Mouse (Mus musculus) common myeloid progenitor, adult 5-6 weeks (primary cell): ENCODE measurements around the gene Dip2b. TPM values are rescaled to one million over a fixed set of nuclear protein-coding genes. Genes with fewer than 3 reads are reported as not detected.

Experiments
- ATAC-seq: replicated peaks from 2 replicates; pipeline ENCODE4 v1.8.0; 2016; ENCODE audit warnings: low read depth, mild to moderate bottlenecking, moderate TSS enrichment, inconsistent platforms; ENCODE audit not compliant: poor library complexity, severe bottlenecking
- total RNA-seq: library from RNA; stranded (forward); fragments of 200-1000, 187-1606 nt; gene quantifications from 2 replicates; pipeline ENCODE4 v1.2.3, GENCODE M21; 2017

Dip2b gene
- total RNA-seq, 1 experiment from 2014 or later: 14.9 TPM

DNA sequence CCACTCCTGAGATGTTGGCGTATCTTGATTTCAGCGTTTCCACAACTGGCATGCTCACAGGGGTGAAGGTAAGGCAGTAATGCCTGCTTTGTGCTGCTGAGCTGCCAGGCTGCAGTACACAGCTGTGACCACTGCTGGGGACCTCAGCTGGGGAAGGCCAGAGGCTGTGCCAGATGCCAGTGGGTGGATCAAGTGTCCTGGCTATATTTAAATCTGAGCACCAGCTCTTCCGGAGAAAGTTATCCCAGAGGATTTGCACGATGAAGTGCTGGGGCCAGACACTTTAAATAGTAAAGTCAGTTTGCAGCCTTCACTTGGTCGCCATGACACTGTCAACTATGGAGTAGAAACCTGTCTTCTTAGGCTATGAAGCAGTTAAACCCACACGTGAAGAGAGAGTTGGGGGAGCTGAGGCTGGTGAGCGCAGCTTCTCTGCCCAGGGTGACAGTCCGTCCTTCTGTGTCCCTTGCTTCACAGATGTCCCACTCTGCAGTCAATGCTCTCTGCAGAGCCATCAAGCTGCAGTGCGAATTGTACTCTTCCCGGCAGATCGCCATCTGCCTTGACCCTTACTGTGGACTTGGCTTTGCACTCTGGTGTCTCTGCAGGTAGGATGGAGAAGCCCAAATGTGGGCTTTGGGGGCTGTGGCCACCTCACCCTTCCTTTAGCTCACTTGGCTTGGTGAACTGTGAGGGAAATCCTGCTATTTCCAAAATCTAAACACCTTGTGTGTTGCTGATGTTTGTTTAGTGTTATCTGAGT is 160.7 kb downstream of the Dip2b start:
- ATAC-seq: no peak

DNA sequence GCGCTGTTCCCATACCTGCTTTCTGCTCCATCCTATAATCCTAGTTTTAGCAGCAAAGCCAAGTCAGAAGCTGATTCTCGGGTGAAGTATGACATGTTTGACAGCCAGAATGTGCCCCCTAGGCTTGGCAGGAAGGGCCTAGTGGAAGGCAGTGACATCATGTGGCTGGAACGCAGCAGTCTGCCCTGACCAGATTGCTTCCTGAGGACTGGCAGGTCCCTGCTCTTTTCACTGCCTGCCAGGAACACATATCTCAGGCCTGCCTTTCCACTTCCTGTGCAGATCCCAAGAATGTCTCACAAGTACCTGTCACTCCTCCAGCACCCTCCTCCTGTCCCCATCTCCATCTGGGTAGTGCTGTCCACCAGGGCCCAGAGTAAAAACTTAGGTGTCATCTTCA is 161.3 kb downstream of the Dip2b start:
- no peak for ATAC-seq

DNA sequence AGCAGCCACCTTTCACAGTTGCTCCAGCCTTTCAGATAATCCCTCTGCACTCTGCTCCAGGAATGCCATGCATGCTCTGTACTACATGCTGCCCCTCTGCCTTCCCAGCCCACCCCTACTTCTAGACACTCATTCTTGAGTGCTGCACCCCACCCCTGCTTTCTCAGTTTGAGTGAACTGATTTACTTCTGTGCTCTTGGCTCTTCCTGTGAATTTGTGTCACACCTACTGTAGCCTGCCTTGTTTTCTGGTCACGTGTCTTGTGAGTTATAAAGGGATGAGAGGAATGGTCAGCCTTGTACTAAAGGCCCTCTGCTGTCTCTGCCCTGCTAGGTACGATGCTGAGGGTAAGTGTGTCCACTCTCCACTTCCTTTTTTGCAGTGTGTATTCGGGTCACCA is 163.3 kb downstream of the Dip2b start:
- ATAC-seq: no peak

DNA sequence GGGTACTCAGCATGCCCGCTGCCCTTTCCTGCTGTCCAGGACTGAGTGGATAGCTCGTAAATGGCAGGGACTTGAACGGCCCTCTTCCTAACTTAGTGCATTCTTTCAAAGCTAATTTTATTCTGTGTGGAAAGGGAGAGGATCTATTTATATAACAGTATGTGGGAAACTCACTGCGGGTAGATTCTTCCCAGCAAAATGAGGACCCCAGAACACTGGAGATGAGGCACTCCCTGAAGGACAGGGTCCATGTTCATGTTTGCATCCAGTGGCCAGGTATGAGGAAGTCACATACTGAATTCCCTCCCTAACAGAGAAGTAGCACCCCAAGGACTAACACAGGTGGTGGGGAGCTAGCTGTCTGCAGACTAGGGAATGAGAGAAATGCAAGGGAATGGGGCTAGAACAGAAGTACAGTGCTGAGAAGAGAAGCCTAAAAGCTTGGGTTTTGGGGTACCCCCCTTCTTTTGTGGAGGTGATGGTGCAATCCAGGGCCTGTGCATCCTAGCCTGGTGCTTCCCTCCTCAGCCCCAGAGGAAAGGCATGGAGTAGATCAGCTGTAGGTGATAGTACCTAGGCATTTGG is 164.1 kb downstream of the Dip2b start:
- ATAC-seq: no peak

DNA sequence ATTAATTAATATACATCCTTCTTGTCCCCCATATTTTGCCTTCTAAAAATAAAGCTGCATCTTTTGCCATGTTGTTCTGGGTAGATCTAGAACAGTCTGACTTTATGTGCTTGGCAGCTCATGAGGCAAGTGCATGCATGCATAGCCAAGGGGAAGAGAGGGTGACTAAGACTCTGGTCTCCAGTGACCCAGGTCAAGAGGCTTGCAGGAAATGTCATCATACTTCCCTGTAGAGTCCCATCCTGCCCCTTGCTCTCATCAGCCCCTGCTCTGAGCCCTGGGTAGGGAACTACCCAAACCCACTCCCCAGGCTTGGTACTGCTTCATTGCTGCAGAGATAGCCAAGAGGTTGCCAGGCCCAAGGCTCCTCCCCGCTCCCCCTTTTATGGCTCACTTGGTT is 166.1 kb downstream of the Dip2b start:
- ATAC-seq: no peak

DNA sequence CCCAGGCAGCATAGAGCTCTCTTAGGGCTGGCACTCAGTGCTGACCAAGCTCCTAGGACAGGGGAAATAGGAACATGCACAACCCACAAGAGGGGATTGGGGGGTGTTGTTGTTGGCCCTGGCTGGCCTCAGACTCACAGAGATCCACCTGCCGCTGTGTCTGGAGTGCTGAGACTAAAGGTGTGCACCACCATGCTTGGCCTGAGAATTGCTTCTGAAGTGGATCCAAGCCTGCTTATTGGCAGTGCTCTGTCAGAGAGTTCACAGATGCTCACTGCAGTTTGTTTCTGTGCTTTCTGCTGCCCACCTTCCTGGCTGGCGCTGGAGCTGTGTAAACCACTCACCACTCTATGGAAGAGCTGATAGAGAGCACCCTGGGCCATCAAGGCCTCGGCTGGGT is 171.5 kb downstream of the Dip2b start:
- ATAC-seq: no peak

DNA sequence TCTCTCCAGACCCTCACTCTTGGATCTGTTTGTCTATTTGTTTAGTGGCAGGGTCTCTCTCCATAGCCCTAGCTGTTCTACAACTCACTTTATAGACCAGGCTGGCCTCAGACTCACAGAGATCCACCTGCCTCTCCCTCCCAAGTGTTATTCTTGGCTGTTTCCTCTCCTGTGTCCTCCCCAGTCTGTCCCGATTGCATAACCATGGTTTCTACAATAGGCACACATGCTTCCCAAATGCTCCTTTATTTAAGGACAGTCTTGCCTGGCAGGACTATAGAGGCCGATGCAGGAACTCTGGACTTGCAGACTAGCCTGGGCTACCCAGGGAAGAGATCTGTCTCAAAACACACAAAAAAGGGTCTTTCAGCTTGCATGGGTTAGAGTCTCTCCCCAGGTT is 174.9 kb downstream of the Dip2b start:
- ATAC-seq: no peak

DNA sequence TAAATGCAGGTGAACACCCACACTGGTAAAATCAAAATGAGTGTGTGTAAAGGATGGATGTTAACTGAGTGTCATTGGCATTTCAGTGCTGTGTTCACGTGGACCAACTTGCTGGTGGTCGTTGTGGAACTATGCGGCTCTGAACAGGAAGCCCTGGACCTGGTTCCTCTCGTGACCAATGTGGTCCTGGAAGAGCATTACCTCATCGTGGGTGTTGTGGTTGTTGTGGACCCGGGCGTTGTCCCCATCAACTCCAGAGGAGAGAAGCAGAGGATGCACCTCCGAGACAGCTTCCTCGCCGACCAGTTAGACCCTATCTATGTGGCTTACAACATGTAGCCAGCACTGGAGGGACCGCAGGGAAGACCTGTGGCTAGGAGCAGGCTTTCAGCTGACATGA is 176.6 kb downstream of the Dip2b start:
- ATAC-seq: 0 out of 2 replicates have a peak, but pooled peaks have one; percentile 25

DNA sequence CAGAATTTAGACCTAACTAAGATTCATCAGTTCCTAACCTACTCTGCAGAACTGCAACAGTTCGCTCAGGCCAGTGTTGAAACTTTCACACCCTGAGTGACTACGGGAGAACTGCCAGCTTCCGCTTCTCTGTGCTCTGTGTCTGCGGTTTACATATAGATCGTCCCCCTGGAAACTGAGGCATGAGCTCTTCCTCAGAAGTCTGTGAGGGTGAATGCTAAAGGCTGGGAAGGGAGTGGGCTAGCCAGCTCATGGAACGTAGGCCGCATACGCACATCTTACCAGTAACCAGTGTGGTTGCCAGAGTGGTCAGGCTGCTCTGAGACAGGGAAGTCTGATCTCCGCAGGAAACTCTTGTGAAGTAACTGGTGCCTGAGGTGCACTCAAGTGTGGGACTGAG is 177.7 kb downstream of the Dip2b start:
- ATAC-seq: peak; percentile 45

DNA sequence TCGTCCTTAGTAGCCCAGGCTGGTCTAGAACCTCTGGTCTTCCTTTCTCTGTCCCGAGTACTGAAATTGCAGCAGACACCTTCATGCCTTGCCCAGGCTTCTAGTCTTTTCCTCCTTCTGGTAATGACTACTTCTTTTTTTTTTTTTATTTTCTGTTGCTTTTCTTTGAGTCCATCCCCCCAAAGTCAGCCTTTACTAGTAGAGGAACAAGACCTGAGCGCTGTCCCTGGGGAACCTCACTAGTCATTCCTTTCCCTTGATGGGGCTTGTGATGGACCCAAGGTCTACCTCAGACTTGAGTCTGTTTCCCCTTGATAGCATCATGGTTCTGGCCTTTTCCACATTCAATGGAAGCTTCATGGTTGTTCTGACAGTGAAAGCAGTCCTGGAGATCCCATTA is 179.6 kb downstream of the Dip2b start:
- no peak for ATAC-seq

DNA sequence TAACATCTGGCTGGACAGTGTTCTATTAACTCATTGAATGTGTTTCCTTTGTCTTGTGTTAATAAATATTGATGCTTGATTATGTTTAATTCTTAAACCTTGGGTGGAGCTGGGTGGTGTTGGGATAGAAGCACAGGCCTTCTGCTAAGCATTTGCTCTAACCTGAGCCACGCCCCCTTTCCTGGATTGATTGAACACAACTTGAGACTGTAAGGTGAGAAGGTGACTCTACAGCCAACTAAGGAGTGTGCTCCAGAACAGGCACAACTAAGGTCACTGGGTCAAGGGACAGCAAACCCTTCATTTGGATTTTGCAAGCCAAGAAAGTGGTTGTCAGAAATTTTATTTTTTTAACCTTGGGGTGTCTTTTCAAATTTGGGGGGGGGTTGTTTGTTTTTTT is 180.9 kb downstream of the Dip2b start:
- ATAC-seq: no peak

DNA sequence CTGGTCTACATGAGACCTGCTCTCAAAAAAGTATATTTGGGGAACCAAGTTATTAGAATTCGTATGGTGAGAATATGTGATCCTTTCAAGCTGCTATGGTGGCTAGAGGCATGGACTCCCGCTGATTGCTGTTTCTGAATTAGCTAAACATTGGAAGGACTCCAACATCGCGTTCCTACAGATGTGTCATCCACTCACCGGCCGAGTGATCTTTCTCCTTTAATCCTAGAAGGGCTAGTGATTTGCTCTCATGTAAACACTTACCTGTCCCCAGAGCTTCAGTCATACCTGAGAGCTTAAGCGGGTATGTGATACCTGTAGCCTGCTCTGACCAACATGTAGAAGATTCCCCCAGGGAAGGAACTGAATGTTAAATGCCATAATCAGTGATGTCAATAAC is 182.5 kb downstream of the Dip2b start:
- ATAC-seq: no peak

DNA sequence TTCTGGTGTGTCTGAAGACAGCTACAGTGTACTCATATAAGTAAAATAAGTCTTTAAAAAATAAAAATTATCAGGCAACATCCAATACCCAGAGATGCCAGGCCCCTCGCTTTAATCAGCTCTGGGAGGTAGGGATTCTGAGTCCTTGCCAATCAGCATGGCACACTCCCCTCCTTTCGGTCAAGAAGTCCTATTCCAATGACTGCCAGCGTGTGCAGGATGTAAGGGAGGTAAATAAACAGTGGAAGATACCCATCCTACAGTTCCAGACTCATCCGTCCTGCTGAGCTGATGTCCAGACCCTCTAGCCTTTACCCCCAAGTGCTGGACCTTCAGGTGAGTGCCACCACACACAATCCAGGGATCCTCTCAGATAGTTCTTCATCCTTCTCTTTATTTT is 186.9 kb downstream of the Dip2b start:
- no peak for ATAC-seq

DNA sequence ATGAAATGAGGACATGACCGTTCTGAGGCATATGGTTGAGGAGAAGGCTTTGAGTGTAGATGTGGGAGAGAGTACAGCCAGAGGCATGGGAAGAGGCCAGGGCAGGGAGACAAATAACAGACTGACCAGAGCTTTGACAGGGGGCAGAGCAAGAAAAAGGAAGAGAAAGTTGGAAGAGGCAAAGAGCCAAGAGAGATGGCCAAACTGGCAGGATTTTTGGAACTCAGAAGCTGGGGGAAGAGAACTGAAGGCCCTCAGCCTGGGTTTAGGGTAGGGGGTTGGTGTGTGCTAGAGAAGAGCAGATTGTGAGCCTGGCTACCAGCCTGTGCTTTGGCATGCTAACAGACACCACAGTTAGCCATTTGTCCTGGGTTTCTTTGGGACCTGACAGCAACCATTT is 187.4 kb downstream of the Dip2b start:
- no peak for ATAC-seq

DNA sequence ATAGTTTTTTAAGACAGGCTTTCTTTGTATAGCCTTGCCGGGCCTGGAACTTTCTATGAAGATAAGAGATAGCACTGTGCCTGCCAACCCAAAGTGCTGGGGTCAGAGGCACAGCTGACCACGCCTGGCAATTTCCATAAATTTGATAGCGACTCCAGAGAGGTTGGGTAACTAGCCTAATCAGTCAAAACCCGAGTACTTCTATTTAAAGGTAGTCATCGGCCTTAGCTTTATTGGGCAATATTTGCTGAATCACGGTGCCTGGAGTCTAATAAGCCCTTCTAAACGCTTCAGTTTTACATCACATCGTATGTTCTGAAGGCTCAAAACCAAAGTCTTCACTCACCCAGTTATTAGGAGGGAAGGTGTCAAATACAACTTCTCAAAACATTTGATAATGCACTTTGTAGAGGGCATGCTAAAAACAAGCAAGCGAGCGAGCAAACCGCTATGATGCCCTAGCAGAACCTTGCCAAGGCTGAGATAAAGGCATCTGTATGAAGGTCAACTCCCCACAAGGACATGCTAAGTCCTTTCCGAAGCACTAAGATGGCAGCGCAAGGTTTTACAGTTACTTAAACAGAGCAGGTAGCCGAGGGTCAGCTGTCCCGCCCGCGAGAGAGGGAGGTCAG is 188.7 kb downstream of the Dip2b start:
- ATAC-seq: peak; percentile 55

DNA sequence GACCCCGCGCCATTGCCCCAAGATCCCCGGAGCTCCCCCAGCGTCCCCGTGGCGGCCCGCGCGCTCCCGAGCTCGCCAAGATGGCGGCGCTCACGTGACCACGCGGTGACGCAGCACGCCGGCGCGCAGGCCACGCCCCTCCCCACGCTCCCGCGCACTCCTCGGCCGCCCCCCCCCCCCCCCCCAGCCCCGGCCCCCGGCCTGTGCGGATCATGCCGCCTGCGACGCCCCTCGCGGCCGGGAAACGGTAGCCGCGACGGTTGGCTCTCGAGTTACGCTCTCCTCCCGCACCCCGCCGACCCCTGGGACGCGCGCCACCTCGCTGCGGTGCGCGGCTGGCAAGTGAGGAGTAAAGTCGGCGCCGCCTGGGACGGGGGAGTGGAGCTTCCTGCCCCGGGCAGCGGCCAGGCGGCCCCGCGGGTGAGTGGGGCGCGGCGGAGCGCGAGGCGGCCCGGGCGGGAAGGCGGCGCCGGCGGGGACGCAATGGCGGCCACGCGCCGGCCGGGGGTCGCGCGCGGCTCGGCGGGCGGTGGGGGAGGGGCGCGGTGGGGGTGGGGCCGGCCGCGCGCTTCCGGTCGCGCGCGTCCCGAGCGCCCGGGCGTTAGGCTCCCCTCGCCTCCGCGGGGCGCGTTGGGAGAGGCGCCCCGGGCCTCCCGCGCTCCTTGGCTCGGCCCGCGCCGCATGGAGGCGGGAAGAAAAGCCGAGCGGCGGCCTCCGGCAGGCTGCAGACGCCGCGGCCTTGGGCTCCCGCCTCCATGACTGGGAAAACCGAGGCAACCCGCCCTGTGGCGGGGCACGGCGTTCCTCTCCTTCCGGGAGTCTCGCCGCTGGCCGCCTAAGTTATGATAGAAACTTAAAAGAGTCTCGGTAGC is 189.4 kb downstream of the Dip2b start, which contains the start of gene Atf1:
Gene Atf1, plus strand, starts transcription at position 157 of the 872 bp plus-strand sequence.
- ATAC-seq: peak; percentile 61

DNA sequence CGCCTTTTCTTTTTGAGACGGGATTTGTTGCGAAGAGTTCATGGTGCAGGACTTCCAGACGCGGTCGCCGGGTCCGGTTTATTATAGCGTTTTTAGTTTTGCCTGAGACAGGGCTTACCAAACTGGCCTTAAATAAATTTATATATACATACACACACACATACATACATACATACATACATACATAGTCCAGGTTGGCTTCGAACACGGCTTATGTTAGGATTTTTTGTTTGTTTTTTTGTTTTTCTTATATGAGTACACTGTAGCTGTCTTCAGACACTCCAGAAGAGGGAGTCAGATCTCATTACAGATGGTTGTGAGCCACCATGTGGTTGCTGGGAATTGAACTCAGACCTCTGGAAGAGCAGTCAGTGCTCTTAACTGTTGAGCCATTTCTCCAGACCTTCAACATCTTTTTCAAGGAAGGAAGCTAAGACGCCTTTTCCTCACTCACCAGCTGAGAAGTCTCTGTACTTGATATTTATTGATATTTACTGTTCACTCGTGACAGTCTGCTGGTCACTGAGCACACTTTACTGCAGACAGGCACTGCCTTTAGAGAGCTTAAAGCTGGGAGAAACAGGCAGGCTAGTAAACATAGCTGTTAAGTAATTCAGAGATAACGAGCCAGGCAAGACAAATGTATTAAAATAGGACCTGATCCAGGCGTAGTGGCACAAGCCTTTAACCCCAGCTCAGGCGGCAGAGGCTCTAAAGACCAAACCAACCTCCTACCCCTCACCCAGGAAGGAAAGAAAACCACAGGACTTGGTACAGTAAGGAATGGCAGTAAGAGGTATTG is 190.3 kb downstream of the Dip2b start:
- ATAC-seq: no peak

DNA sequence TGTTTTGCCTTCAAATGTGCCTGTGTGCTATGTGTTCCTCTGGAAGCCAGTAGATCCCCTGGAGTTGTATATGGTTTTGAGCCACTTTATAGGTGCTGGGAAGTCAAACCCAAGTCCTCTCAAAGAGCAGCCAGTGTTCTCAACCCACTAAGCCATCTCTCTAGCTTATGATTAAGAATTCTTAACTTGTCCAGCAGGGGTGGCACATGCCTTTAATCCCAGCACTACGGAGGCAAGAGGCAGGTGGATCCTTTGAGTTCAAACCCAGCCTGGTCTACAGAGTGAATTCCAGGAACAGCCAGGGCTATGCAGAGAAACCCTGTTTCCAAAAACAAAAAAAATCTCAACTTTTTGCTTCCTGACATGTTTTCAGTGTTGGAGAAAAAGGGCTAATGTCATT is 192.2 kb downstream of the Dip2b start:
- no peak for ATAC-seq

DNA sequence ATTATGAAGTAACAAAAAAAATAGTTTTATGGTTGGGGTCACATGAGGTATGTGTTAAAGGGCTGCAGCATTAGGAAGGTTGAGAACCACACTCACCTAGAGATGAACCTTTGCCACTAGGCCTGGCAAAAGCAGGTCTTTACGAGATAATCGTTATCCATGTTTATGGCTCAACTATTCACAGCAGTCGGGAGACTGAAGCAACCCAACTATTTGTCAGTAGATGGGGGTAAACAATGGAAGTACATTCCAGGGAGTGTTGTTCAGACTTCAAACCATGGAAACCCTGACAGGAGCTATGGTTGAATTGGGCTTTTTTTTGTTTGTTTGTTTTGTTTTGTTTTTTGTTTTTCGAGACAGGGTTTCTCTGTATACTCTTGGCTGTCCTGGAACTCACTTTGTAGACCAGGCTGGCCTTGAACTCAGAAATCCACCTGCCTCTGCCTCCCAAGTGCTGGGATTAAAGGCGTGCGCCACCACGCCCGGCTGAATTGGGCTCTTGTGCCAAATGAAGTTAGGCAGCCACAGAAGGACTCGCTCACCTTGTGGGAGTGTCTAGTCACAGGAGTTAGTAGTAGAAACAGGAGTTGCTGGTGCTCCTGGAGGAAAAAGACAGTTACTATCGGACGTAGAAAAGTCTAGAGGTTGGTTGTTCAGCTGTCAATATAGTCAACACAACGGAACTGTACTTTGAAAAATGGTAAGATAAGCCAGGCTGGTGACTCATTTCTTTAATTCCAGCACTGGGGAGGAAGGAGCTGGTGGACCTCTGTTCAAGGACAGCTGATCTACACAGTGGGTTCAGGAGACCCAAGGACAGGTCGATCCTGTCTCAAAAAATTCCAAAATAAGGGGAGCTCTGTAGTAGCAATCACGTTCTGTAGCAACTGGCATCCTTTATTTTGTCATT is 193.4 kb downstream of the Dip2b start:
- no peak for ATAC-seq
